Mouse (Mus musculus): ENCODE data around the gene Pakap. TPM values are rescaled to one million over a fixed set of nuclear protein-coding genes. Genes with fewer than 3 reads are reported as not detected.

The Pakap gene
- polyA plus RNA-seq, 1 experiment from 2014 or later = 18.7 TPM

GRCm38 (mm10) chr4:57640971-57641370 lies 73.0 kb downstream of the Pakap start:
- no peaks in the 10 kb centered on the region for H3K36me3 ChIP-seq (ENCODE audit: control insufficient read depth, insufficient read depth, low read length)
- no peak overlapping the region for H3K4me3 ChIP-seq (ENCODE audit: low read length)
- no peaks in the 10 kb centered on the region for H3K27me3 ChIP-seq (ENCODE audit: control insufficient read depth, insufficient read depth, low read length)
- no peak overlapping the region for H3K9ac ChIP-seq (ENCODE audit: low read depth, low read length)
- no peak overlapping the region for H3K27ac ChIP-seq (ENCODE audit: low read depth, low read length)
- H3K9me3 ChIP-seq (ENCODE audit: control insufficient read depth, low read length) = no peaks in the 10 kb centered on the region
- whole genome bisulfite sequencing = 96% methylated on average over 3 of the region's 3 CpGs
- H3K4me1 ChIP-seq (ENCODE audit: control insufficient read depth, insufficient read depth, low read length) = peaks cover 6% of the 10 kb centered on the region; the same call in 1 of the 2 replicates
- no peak overlapping the region for H3K4me2 ChIP-seq (replicated peaks; ENCODE audit: low read depth, low read length)
- no peak for ATAC-seq (ENCODE audit: low FRiP score, low TSS enrichment)

- Histone ChIP-seq H3K4me2 (replicated peaks; ENCODE audit: low read depth, low read length) (no peak overlapping the region), H3K27me3 (ENCODE audit: control insufficient read depth, insufficient read depth, low read length) (no peaks in the 10 kb centered on the region), H3K9ac (ENCODE audit: low read depth, low read length) (no peak overlapping the region), H3K4me3 (ENCODE audit: low read length) (no peak overlapping the region), H3K27ac (ENCODE audit: low read depth, low read length) (no peak overlapping the region), H3K36me3 (ENCODE audit: control insufficient read depth, insufficient read depth, low read length) (no peaks in the 10 kb centered on the region), H3K4me1 (ENCODE audit: control insufficient read depth, insufficient read depth, low read length) (no peaks in the 10 kb centered on the region), H3K9me3 (ENCODE audit: control insufficient read depth, low read length) (no peaks in the 10 kb centered on the region)
- WGBS = 69% methylated on average over 1 of the region's 1 CpGs
- no peak for ATAC-seq (ENCODE audit: low FRiP score, low TSS enrichment)
These were observed 83.0 kb downstream of the Pakap start for GRCm38 (mm10) chr4:57650994-57651393.

- Histone ChIP-seq H3K9ac (ENCODE audit: low read depth, low read length) (no peak overlapping the region), H3K27me3 (ENCODE audit: control insufficient read depth, insufficient read depth, low read length) (no peaks in the 10 kb centered on the region), H3K36me3 (ENCODE audit: control insufficient read depth, insufficient read depth, low read length) (no peaks in the 10 kb centered on the region), H3K9me3 (ENCODE audit: control insufficient read depth, low read length) (no peaks in the 10 kb centered on the region), H3K27ac (ENCODE audit: low read depth, low read length) (no peak overlapping the region), H3K4me3 (ENCODE audit: low read length) (no peak overlapping the region), H3K4me2 (replicated peaks; ENCODE audit: low read depth, low read length) (no peak overlapping the region), H3K4me1 (ENCODE audit: control insufficient read depth, insufficient read depth, low read length) (no peaks in the 10 kb centered on the region)
- no peak for ATAC-seq (ENCODE audit: low FRiP score, low TSS enrichment)
- WGBS = 88% methylated on average over 8 of the region's 8 CpGs
These were observed 83.6 kb downstream of the Pakap start for GRCm38 (mm10) chr4:57651547-57651946.

- Histone ChIP-seq H3K27ac (ENCODE audit: low read depth, low read length) (no peak overlapping the region), H3K9ac (ENCODE audit: low read depth, low read length) (no peak overlapping the region), H3K4me2 (replicated peaks; ENCODE audit: low read depth, low read length) (no peak overlapping the region), H3K9me3 (ENCODE audit: control insufficient read depth, low read length) (no peaks in the 10 kb centered on the region), H3K4me3 (ENCODE audit: low read length) (no peak overlapping the region), H3K27me3 (ENCODE audit: control insufficient read depth, insufficient read depth, low read length) (no peaks in the 10 kb centered on the region), H3K4me1 (ENCODE audit: control insufficient read depth, insufficient read depth, low read length) (no peaks in the 10 kb centered on the region), H3K36me3 (ENCODE audit: control insufficient read depth, insufficient read depth, low read length) (no peaks in the 10 kb centered on the region)
- WGBS = 79% methylated on average over 5 of the region's 5 CpGs
- no peak for ATAC-seq (ENCODE audit: low FRiP score, low TSS enrichment)
These were observed 84.4 kb downstream of the Pakap start for GRCm38 (mm10) chr4:57652185-57652904.

GRCm38 (mm10) chr4:57655966-57656365 lies 88.0 kb downstream of the Pakap start:
- H3K27me3 ChIP-seq (ENCODE audit: control insufficient read depth, insufficient read depth, low read length) = no peaks in the 10 kb centered on the region
- H3K4me2 ChIP-seq (replicated peaks; ENCODE audit: low read depth, low read length) = no peak overlapping the region
- H3K4me1 ChIP-seq (ENCODE audit: control insufficient read depth, insufficient read depth, low read length) = no peaks in the 10 kb centered on the region
- no peaks in the 10 kb centered on the region for H3K9me3 ChIP-seq (ENCODE audit: control insufficient read depth, low read length)
- 77% methylated on average over 1 of the region's 1 CpGs for WGBS
- H3K27ac ChIP-seq (ENCODE audit: low read depth, low read length) = no peak overlapping the region
- no peak for ATAC-seq (ENCODE audit: low FRiP score, low TSS enrichment)
- H3K4me3 ChIP-seq (ENCODE audit: low read length) = no peak overlapping the region
- H3K9ac ChIP-seq (ENCODE audit: low read depth, low read length) = no peak overlapping the region
- H3K36me3 ChIP-seq (ENCODE audit: control insufficient read depth, insufficient read depth, low read length) = no peaks in the 10 kb centered on the region

- H3K27me3 ChIP-seq (ENCODE audit: control insufficient read depth, insufficient read depth, low read length) = no peaks in the 10 kb centered on the region
- no peaks in the 10 kb centered on the region for H3K4me1 ChIP-seq (ENCODE audit: control insufficient read depth, insufficient read depth, low read length)
- H3K9ac ChIP-seq (ENCODE audit: low read depth, low read length) = no peak overlapping the region
- no peaks in the 10 kb centered on the region for H3K9me3 ChIP-seq (ENCODE audit: control insufficient read depth, low read length)
- no peaks in the 10 kb centered on the region for H3K36me3 ChIP-seq (ENCODE audit: control insufficient read depth, insufficient read depth, low read length)
- no peak overlapping the region for H3K4me3 ChIP-seq (ENCODE audit: low read length)
- H3K4me2 ChIP-seq (replicated peaks; ENCODE audit: low read depth, low read length) = no peak overlapping the region
- no peak overlapping the region for H3K27ac ChIP-seq (ENCODE audit: low read depth, low read length)
- 91% methylated on average over 12 of the region's 12 CpGs for WGBS
- no peak for ATAC-seq (ENCODE audit: low FRiP score, low TSS enrichment)
These were observed 88.4 kb downstream of the Pakap start for GRCm38 (mm10) chr4:57656388-57656787.

GRCm38 (mm10) chr4:57656861-57657260 lies 88.9 kb downstream of the Pakap start:
- Histone ChIP-seq H3K4me3 (ENCODE audit: low read length) (no peak overlapping the region), H3K9me3 (ENCODE audit: control insufficient read depth, low read length) (no peaks in the 10 kb centered on the region), H3K9ac (ENCODE audit: low read depth, low read length) (no peak overlapping the region), H3K27me3 (ENCODE audit: control insufficient read depth, insufficient read depth, low read length) (no peaks in the 10 kb centered on the region), H3K4me2 (replicated peaks; ENCODE audit: low read depth, low read length) (no peak overlapping the region), H3K4me1 (ENCODE audit: control insufficient read depth, insufficient read depth, low read length) (no peaks in the 10 kb centered on the region), H3K27ac (ENCODE audit: low read depth, low read length) (no peak overlapping the region), H3K36me3 (ENCODE audit: control insufficient read depth, insufficient read depth, low read length) (no peaks in the 10 kb centered on the region)
- no peak for ATAC-seq (ENCODE audit: low FRiP score, low TSS enrichment)
- 88% methylated on average over 3 of the region's 3 CpGs for WGBS

GRCm38 (mm10) chr4:57660470-57660869 lies 92.5 kb downstream of the Pakap start:
- 33% methylated on average over 4 of the region's 4 CpGs for WGBS
- Histone ChIP-seq H3K36me3 (ENCODE audit: control insufficient read depth, insufficient read depth, low read length) (no peaks in the 10 kb centered on the region), H3K9me3 (ENCODE audit: control insufficient read depth, low read length) (no peaks in the 10 kb centered on the region), H3K4me3 (ENCODE audit: low read length) (no peak overlapping the region), H3K27me3 (ENCODE audit: control insufficient read depth, insufficient read depth, low read length) (no peaks in the 10 kb centered on the region), H3K4me2 (replicated peaks; ENCODE audit: low read depth, low read length) (no peak overlapping the region), H3K27ac (ENCODE audit: low read depth, low read length) (no peak overlapping the region), H3K9ac (ENCODE audit: low read depth, low read length) (no peak overlapping the region), H3K4me1 (ENCODE audit: control insufficient read depth, insufficient read depth, low read length) (no peaks in the 10 kb centered on the region)
- ATAC-seq (ENCODE audit: low FRiP score, low TSS enrichment) = no peak

- Histone ChIP-seq H3K27me3 (ENCODE audit: control insufficient read depth, insufficient read depth, low read length) (no peaks in the 10 kb centered on the region), H3K4me3 (ENCODE audit: low read length) (no peak overlapping the region), H3K4me2 (replicated peaks; ENCODE audit: low read depth, low read length) (no peak overlapping the region), H3K36me3 (ENCODE audit: control insufficient read depth, insufficient read depth, low read length) (no peaks in the 10 kb centered on the region), H3K9me3 (ENCODE audit: control insufficient read depth, low read length) (no peaks in the 10 kb centered on the region), H3K4me1 (ENCODE audit: control insufficient read depth, insufficient read depth, low read length) (no peaks in the 10 kb centered on the region), H3K9ac (ENCODE audit: low read depth, low read length) (no peak overlapping the region), H3K27ac (ENCODE audit: low read depth, low read length) (no peak overlapping the region)
- WGBS = 77% methylated on average over 3 of the region's 3 CpGs
- no peak for ATAC-seq (ENCODE audit: low FRiP score, low TSS enrichment)
These were observed 98.1 kb downstream of the Pakap start for GRCm38 (mm10) chr4:57666101-57666500.

Measured in kidney, embryonic 14.5 days (tissue).